Mouse (Mus musculus) erythroblast, embryonic 14.5 days (primary cell): ENCODE measurements around the gene Ptprs. TPM values are rescaled to one million over a fixed set of nuclear protein-coding genes. Genes with fewer than 3 reads are reported as not detected.

Experiments
- H3K27me3 ChIP-seq: 2 replicates; pipeline ENCODE4 v1.6.1; 2012; ENCODE audit warnings: inconsistent platforms; ENCODE audit not compliant: control insufficient read depth
- H3K36me3 ChIP-seq: 2 replicates; pipeline ENCODE4 v1.6.1; 2012; ENCODE audit warnings: mild to moderate bottlenecking, inconsistent platforms; ENCODE audit not compliant: control insufficient read depth
- H3K4me1 ChIP-seq: 2 replicates; pipeline ENCODE4 v1.6.1; 2012; ENCODE audit warnings: inconsistent platforms; ENCODE audit not compliant: control insufficient read depth
- H3K4me3 ChIP-seq: replicated peaks from 2 replicates; pipeline ENCODE3; 2012; ENCODE audit warnings: moderate library complexity, mild to moderate bottlenecking, inconsistent platforms
- H3K9me3 ChIP-seq: 2 replicates; pipeline ENCODE4 v1.6.1; 2012; ENCODE audit warnings: low read length, inconsistent platforms, mixed read lengths; ENCODE audit not compliant: control insufficient read depth
- GATA1 ChIP-seq: IDR thresholded peaks from 2 replicates; pipeline ENCODE4 v1.6.1; 2012; ENCODE audit warnings: low read length, inconsistent platforms, mixed read lengths
- TAL1 ChIP-seq: IDR thresholded peaks from 3 replicates; pipeline ENCODE4 v1.6.1; 2012; ENCODE audit warnings: low read length, inconsistent platforms, mixed read lengths
- polyA plus RNA-seq: library from polyadenylated mRNA; stranded (reverse); fragments of >175 nt; gene quantifications from 2 replicates; pipeline ENCODE4 v1.2.3, GENCODE M21; 2012

The Ptprs gene
- polyA plus RNA-seq, 1 experiment = 0.44 TPM

GRCm38 (mm10) chr17:56425584-56425914, 50.7 kb downstream of the Ptprs start:
- Histone ChIP-seq H3K27me3 (peaks cover 23% of the 10 kb centered on the region), H3K9me3 (no peaks in the 10 kb centered on the region), H3K4me3 (peak overlapping the region; percentile 53), H3K4me1 (peaks cover 15% of the 10 kb centered on the region), H3K36me3 (peaks cover 9% of the 10 kb centered on the region; the same call in 1 of the 2 replicates)
- TF ChIP-seq GATA1 = no peak
- no peak for TF ChIP-seq TAL1

DNA sequence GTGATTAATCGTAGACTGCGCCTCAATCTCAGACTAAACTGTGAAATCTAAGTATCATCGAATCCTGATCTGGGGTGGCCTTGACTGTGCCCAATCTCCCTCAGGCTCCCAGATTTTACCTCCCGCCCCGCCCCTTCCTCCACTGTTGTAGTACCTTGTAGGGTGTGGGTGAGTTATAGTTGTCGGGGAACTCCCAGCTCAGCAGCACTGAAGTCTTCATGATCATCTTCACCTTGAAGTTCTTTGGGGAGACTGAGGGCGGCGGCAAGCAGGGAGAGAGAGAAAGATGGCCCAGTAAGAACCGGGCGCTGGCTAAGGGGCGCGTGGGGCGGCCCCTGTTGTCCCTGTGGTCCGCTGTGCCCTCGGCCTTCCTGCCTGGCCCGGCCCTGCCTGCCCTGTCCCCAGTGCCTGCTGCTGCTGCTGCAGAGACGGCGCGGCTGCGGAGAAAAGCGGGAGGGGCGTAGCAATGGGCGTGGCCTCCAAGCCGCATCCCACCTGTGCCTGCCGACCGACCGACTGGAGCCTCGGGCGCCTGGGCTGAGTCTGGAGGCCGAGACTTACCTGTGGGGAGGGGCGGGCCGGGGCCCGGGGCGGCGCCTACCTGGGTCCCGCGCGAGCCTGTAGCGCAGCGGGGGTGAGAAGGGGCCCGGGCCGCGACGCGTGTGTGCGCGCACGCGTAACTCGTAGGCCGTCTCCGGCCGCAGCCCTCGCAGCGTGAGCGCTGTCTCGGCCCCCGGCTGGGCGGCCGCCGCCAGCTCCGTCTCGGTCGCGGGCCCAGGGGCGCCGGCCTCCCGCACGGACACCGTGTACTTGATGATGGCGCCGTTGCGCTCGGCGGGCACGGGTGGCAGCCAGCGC, 51.3 kb downstream of the Ptprs start:
- Histone ChIP-seq H3K27me3 (peaks cover 23% of the 10 kb centered on the region), H3K36me3 (peaks cover 12% of the 10 kb centered on the region), H3K4me1 (peaks cover 15% of the 10 kb centered on the region), H3K4me3 (peak overlapping the region; percentile 53), H3K9me3 (no peaks in the 10 kb centered on the region)
- TF ChIP-seq GATA1 (no peak), TAL1 (no peak)

- Histone ChIP-seq H3K36me3 (peaks cover 43% of the 10 kb centered on the region), H3K4me1 (peaks cover 3% of the 10 kb centered on the region), H3K9me3 (no peaks in the 10 kb centered on the region), H3K4me3 (no peak overlapping the region), H3K27me3 (peaks cover 8% of the 10 kb centered on the region)
- no peak for TF ChIP-seq TAL1
- TF ChIP-seq GATA1 = no peak
Observed at GRCm38 (mm10) chr17:56420022-56420421, 56.3 kb downstream of the Ptprs start.

DNA sequence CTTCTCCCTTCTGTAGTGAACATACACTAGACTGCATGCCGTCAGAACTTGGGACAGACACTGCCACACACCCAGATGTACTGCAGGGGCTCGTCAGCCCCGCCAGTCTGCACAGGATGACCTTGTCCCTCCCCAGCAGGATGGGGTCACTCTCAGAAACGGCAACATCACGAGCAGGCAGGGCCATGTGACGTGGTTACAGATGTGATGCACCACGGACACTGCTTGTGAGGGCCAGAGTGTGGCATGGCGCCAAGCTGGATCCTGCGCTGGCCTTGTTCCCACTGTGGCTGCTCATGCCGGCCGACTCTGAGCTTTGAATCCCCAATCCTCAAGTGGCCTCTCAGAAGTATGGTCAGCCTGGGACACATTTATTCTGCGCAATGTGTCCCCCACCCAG, 58.0 kb downstream of the Ptprs start:
- H3K9me3 ChIP-seq = no peaks in the 10 kb centered on the region
- H3K27me3 ChIP-seq = no peaks in the 10 kb centered on the region
- TF ChIP-seq GATA1 = no peak
- no peak for TF ChIP-seq TAL1
- H3K4me3 ChIP-seq = no peak overlapping the region
- H3K36me3 ChIP-seq = peaks cover 42% of the 10 kb centered on the region
- H3K4me1 ChIP-seq = no peaks in the 10 kb centered on the region

- Histone ChIP-seq H3K4me3 (no peak overlapping the region), H3K9me3 (no peaks in the 10 kb centered on the region), H3K4me1 (peaks cover 3% of the 10 kb centered on the region), H3K36me3 (peaks cover 36% of the 10 kb centered on the region), H3K27me3 (no peaks in the 10 kb centered on the region)
- TF ChIP-seq GATA1 (no peak), TAL1 (no peak)
Observed at GRCm38 (mm10) chr17:56414785-56415184, 61.5 kb downstream of the Ptprs start.

GRCm38 (mm10) chr17:56413113-56413512, 63.2 kb downstream of the Ptprs start:
- Histone ChIP-seq H3K27me3 (no peaks in the 10 kb centered on the region), H3K9me3 (no peaks in the 10 kb centered on the region), H3K4me3 (no peak overlapping the region), H3K4me1 (peaks cover 5% of the 10 kb centered on the region), H3K36me3 (peaks cover 21% of the 10 kb centered on the region; the same call in 1 of the 2 replicates)
- no peak for TF ChIP-seq GATA1

GRCm38 (mm10) chr17:56411437-56411836, 64.8 kb downstream of the Ptprs start:
- Histone ChIP-seq H3K4me1 (peaks cover 5% of the 10 kb centered on the region), H3K4me3 (no peak overlapping the region), H3K27me3 (no peaks in the 10 kb centered on the region), H3K9me3 (no peaks in the 10 kb centered on the region), H3K36me3 (peaks cover 8% of the 10 kb centered on the region; the same call in 1 of the 2 replicates)
- TF ChIP-seq TAL1 = no peak
- TF ChIP-seq GATA1 = no peak

DNA sequence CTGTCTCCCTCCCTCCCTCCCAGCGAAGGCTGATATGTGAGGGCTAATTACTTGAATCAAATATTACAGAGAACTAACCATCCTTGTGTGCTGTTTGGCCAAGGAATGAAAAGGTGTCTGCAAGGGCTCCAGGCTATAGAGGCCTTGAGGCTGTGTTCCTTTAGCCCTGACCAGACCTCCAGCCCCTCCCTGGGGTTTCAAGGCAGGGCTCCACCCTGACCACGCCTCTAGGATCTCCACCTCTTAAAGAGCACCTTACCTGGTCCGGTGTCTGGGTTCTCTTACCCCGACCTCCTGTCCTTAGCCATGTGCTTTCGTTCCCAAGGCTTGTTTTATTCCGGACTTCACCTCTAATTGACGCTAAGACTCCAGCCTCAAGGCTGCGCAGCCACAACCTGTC, 66.5 kb downstream of the Ptprs start:
- TF ChIP-seq GATA1 (no peak), TAL1 (no peak)
- H3K36me3 ChIP-seq = peaks cover 8% of the 10 kb centered on the region; the same call in 1 of the 2 replicates
- H3K27me3 ChIP-seq = no peaks in the 10 kb centered on the region
- peaks cover 5% of the 10 kb centered on the region for H3K4me1 ChIP-seq
- no peaks in the 10 kb centered on the region for H3K9me3 ChIP-seq
- no peak overlapping the region for H3K4me3 ChIP-seq

- H3K4me1 ChIP-seq = peaks cover 5% of the 10 kb centered on the region
- no peak overlapping the region for H3K4me3 ChIP-seq
- peaks cover 8% of the 10 kb centered on the region; the same call in 1 of the 2 replicates for H3K36me3 ChIP-seq
- TF ChIP-seq TAL1 = no peak
- no peak for TF ChIP-seq GATA1
- H3K27me3 ChIP-seq = no peaks in the 10 kb centered on the region
- H3K9me3 ChIP-seq = no peaks in the 10 kb centered on the region
Observed at GRCm38 (mm10) chr17:56408965-56409625, 67.2 kb downstream of the Ptprs start.
